Mouse (Mus musculus): Measurements from ENCODE around the gene Nxt1. TPM values are rescaled to one million over a fixed set of nuclear protein-coding genes. Genes with fewer than 3 reads are reported as not detected.

Gene Nxt1
- total RNA-seq, 1 experiment: 62.9 TPM

DNA sequence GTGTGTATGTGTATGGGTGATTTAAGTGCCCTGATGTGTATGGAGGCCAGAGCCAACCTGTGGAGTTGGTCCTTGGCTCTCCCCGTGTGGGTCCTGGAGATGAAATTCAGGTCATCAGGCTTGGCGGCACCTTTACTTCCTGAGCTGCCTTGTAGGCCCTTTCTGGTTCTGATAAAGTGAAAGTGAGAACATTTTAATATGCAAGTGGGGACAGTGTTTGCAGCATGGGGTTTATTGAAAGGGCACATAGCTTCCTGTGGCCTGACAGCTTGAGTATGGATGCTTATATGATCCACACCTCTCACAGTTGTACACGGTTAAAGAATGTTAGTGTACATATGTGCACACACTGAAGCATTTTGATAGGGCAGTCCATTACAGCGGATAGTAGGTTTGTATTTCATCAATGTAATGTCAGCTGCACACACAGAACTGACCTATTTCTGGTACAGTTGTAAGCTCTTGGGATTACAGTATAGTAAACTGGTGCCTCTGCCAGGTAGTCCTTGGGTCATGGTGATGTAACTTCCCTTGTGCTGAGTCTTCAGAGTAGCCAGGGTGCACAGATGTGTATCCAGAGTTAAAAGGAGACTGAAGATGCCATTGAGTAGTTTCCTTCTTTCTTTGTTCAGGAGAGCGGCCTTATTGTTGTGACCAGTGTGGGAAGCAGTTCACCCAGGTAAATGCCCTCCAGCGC, 17.2 kb downstream of the Nxt1 start:
- DNase-seq (ENCODE audit: low read depth, low spot score): no peak
- H3K9me3 ChIP-seq (ENCODE audit: control insufficient read depth, insufficient read depth, low read depth, low read length): no peaks in the 10 kb centered on the region
- in situ Hi-C loops (cut with MboI; ENCODE audit: low sequenced_read_pairs in 2 of 2, unreplicated experiment in 2 of 2): no loop called here
- TF ChIP-seq ZC3H11A (IDR thresholded peaks at IDR 0.05; ENCODE audit: borderline replicate concordance, low read depth, low read length) (no peak), HCFC1 (IDR thresholded peaks at IDR 0.05; ENCODE audit: borderline replicate concordance, insufficient read depth, low read length) (no peak), CHD2 (IDR thresholded peaks at IDR 0.05; ENCODE audit: low read depth, low read length) (no peak), ZNF384 (IDR thresholded peaks at IDR 0.05; ENCODE audit: low read depth, low read length) (no peak), MAFK (IDR thresholded peaks at IDR 0.05; ENCODE audit: insufficient read depth, low read depth, low read length) (no peak)
- H3K36me3 ChIP-seq (ENCODE audit: control insufficient read depth, insufficient read depth, low read length, poor library complexity, severe bottlenecking): peaks cover 15% of the 10 kb centered on the region
- no peaks in the 10 kb centered on the region for H3K4me1 ChIP-seq (ENCODE audit: control insufficient read depth in 2 of 2, insufficient read depth in 2 of 2, low read length in 2 of 2, poor library complexity in 1 of 2)
- H3K27ac ChIP-seq (ENCODE audit: insufficient read depth, low read depth, low read length, poor library complexity, severe bottlenecking): no peak overlapping the region
- H3K9ac ChIP-seq (ENCODE audit: insufficient read depth, low read depth, low read length, poor library complexity, severe bottlenecking): no peak overlapping the region
- no peak overlapping the region for H3K4me3 ChIP-seq (ENCODE audit: insufficient read depth in 1 of 2, low read depth in 1 of 2, low read length in 2 of 2, poor library complexity in 1 of 2, severe bottlenecking in 1 of 2)

- H3K36me3 ChIP-seq (ENCODE audit: control insufficient read depth, insufficient read depth, low read length, poor library complexity, severe bottlenecking): peaks cover 13% of the 10 kb centered on the region
Measured at GRCm38 (mm10) chr2:148690291-148690690, 17.9 kb downstream of the Nxt1 start.

DNA sequence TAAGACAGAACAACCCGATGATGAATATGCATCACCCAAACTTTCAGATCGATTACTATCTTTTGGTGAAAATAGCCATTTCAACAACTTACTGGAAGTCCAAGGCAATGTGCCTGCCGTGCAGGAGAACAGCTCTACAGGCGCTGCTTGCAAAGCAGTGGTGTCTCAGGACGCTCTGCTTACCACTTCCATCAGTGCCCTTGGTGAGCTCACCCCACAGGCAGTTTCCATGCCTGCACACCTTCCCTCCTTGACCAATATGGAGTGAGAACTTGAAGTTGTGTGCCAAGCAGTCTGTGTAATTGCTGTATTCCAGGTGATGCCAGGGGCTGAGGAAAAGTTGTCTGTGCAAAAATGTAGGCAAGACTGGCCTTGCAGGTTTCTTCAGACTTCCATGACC, 18.4 kb downstream of the Nxt1 start:
- no peak for TF ChIP-seq CHD2 (IDR thresholded peaks at IDR 0.05; ENCODE audit: low read depth, low read length)
- TF ChIP-seq MAFK (IDR thresholded peaks at IDR 0.05; ENCODE audit: insufficient read depth, low read depth, low read length): no peak
- TF ChIP-seq ZNF384 (IDR thresholded peaks at IDR 0.05; ENCODE audit: low read depth, low read length): no peak
- no peak for TF ChIP-seq HCFC1 (IDR thresholded peaks at IDR 0.05; ENCODE audit: borderline replicate concordance, insufficient read depth, low read length)
- TF ChIP-seq ZC3H11A (IDR thresholded peaks at IDR 0.05; ENCODE audit: borderline replicate concordance, low read depth, low read length): no peak
- in situ Hi-C loops (cut with MboI; ENCODE audit: low sequenced_read_pairs in 2 of 2, unreplicated experiment in 2 of 2): no loop called here

More at GRCm38 (mm10) chr2:148690291-148690690, 17.9 kb downstream of the Nxt1 start:
- Histone ChIP-seq H3K4me1 (ENCODE audit: control insufficient read depth in 2 of 2, insufficient read depth in 2 of 2, low read length in 2 of 2, poor library complexity in 1 of 2) (no peaks in the 10 kb centered on the region), H3K9me3 (ENCODE audit: control insufficient read depth, insufficient read depth, low read depth, low read length) (no peaks in the 10 kb centered on the region), H3K27ac (ENCODE audit: insufficient read depth, low read depth, low read length, poor library complexity, severe bottlenecking) (no peak overlapping the region), H3K9ac (ENCODE audit: insufficient read depth, low read depth, low read length, poor library complexity, severe bottlenecking) (no peak overlapping the region), H3K4me3 (ENCODE audit: insufficient read depth in 1 of 2, low read depth in 1 of 2, low read length in 2 of 2, poor library complexity in 1 of 2, severe bottlenecking in 1 of 2) (no peak overlapping the region)
- no peak for DNase-seq (ENCODE audit: low read depth, low spot score)
- in situ Hi-C loops (cut with MboI; ENCODE audit: low sequenced_read_pairs in 2 of 2, unreplicated experiment in 2 of 2): no loop called here
- TF ChIP-seq MAFK (IDR thresholded peaks at IDR 0.05; ENCODE audit: insufficient read depth, low read depth, low read length): no peak
- TF ChIP-seq HCFC1 (IDR thresholded peaks at IDR 0.05; ENCODE audit: borderline replicate concordance, insufficient read depth, low read length): no peak
- TF ChIP-seq ZC3H11A (IDR thresholded peaks at IDR 0.05; ENCODE audit: borderline replicate concordance, low read depth, low read length): no peak
- TF ChIP-seq ZNF384 (IDR thresholded peaks at IDR 0.05; ENCODE audit: low read depth, low read length): no peak
- no peak for TF ChIP-seq CHD2 (IDR thresholded peaks at IDR 0.05; ENCODE audit: low read depth, low read length)

GRCm38 (mm10) chr2:148698571-148698970, 26.2 kb downstream of the Nxt1 start:
- in situ Hi-C loops (cut with MboI; ENCODE audit: low sequenced_read_pairs in 2 of 2, unreplicated experiment in 2 of 2): no loop called here
- H3K36me3 ChIP-seq (ENCODE audit: control insufficient read depth, insufficient read depth, low read length, poor library complexity, severe bottlenecking): peaks cover 4% of the 10 kb centered on the region
- TF ChIP-seq ZC3H11A (IDR thresholded peaks at IDR 0.05; ENCODE audit: borderline replicate concordance, low read depth, low read length): no peak
- TF ChIP-seq ZNF384 (IDR thresholded peaks at IDR 0.05; ENCODE audit: low read depth, low read length): no peak
- no peak for TF ChIP-seq MAFK (IDR thresholded peaks at IDR 0.05; ENCODE audit: insufficient read depth, low read depth, low read length)
- no peak for TF ChIP-seq CHD2 (IDR thresholded peaks at IDR 0.05; ENCODE audit: low read depth, low read length)
- TF ChIP-seq HCFC1 (IDR thresholded peaks at IDR 0.05; ENCODE audit: borderline replicate concordance, insufficient read depth, low read length): no peak
- 0 out of 4 replicates have a peak, but pooled peaks cover 0 to 2% of the 10 kb centered on the region in 2 experiments for H3K4me1 ChIP-seq (ENCODE audit: control insufficient read depth in 2 of 2, insufficient read depth in 2 of 2, low read length in 2 of 2, poor library complexity in 1 of 2)
- no peak overlapping the region for H3K9ac ChIP-seq (ENCODE audit: insufficient read depth, low read depth, low read length, poor library complexity, severe bottlenecking)
- DNase-seq (ENCODE audit: low read depth, low spot score): peak; percentile 49
- no peaks in the 10 kb centered on the region for H3K9me3 ChIP-seq (ENCODE audit: control insufficient read depth, insufficient read depth, low read depth, low read length)
- no peak overlapping the region for H3K4me3 ChIP-seq (ENCODE audit: insufficient read depth in 1 of 2, low read depth in 1 of 2, low read length in 2 of 2, poor library complexity in 1 of 2, severe bottlenecking in 1 of 2)
- no peak overlapping the region for H3K27ac ChIP-seq (ENCODE audit: insufficient read depth, low read depth, low read length, poor library complexity, severe bottlenecking)

More for the DNA sequence above, 18.4 kb downstream of the Nxt1 start:
- H3K9me3 ChIP-seq (ENCODE audit: control insufficient read depth, insufficient read depth, low read depth, low read length): no peaks in the 10 kb centered on the region
- no peak overlapping the region for H3K4me3 ChIP-seq (ENCODE audit: insufficient read depth in 1 of 2, low read depth in 1 of 2, low read length in 2 of 2, poor library complexity in 1 of 2, severe bottlenecking in 1 of 2)
- H3K27ac ChIP-seq (ENCODE audit: insufficient read depth, low read depth, low read length, poor library complexity, severe bottlenecking): no peak overlapping the region
- H3K4me1 ChIP-seq (ENCODE audit: control insufficient read depth in 2 of 2, insufficient read depth in 2 of 2, low read length in 2 of 2, poor library complexity in 1 of 2): no peaks in the 10 kb centered on the region
- peaks cover 13% of the 10 kb centered on the region for H3K36me3 ChIP-seq (ENCODE audit: control insufficient read depth, insufficient read depth, low read length, poor library complexity, severe bottlenecking)
- DNase-seq (ENCODE audit: low read depth, low spot score): no peak
- H3K9ac ChIP-seq (ENCODE audit: insufficient read depth, low read depth, low read length, poor library complexity, severe bottlenecking): no peak overlapping the region

Measured in ES-E14 (cell line).